Mouse (Mus musculus) bone marrow, adult 2 months (tissue): Measurements from ENCODE around the gene Clcnkb.

Source experiments
- CTCF ChIP-seq: fragments of 200-500 bp; IDR thresholded peaks from 2 replicates; pipeline ENCODE4 v1.5.1; 2011; ENCODE audit warnings: low read length, control low read depth; ENCODE audit not compliant: control insufficient read depth, insufficient read depth
- POLR2A ChIP-seq: fragments of 200-500 bp; IDR thresholded peaks from 2 replicates; pipeline ENCODE4 v1.6.1; 2011; ENCODE audit warnings: low read depth, mild to moderate bottlenecking, control low read depth, low read length, borderline replicate concordance; ENCODE audit not compliant: control insufficient read depth

DNA sequence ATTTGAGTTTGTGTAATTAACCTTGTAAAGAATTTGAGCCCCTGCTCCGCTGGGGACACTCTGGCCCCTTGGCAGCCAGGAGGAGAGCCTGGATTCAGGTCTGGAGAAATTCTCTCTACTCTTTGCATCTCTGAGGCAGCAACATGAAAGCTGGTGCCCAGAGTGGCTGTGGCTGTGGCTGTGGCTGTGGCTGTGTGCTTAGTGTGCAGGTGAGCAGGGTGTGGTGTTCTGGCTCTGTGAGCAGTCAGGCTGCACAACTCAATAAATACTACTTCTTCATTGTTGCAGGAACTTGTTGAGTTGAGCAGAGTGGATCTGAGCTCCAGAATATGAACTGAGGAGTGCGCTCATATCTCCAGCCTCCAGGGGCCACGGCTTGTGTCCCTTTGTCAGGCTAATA lies 43.1 kb upstream of the Clcnkb start:
- no peak for TF ChIP-seq POLR2A
- TF ChIP-seq CTCF: no peak
